Mouse (Mus musculus) spleen, adult 2 months (tissue): ENCODE data around the gene Ntm.

Experiments
- CTCF ChIP-seq: fragments of 200-500 bp; IDR thresholded peaks from 2 replicates; pipeline ENCODE4 v1.5.1; 2011; ENCODE audit warnings: mild to moderate bottlenecking, inconsistent platforms; ENCODE audit not compliant: insufficient read depth, insufficient read length, insufficient replicate concordance; ENCODE audit errors: extremely low read depth
- POLR2A ChIP-seq: fragments of 200-500 bp; IDR thresholded peaks from 2 replicates; pipeline ENCODE4 v1.6.1; 2011; ENCODE audit warnings: low read depth, low read length, inconsistent platforms

- TF ChIP-seq POLR2A: no peak
- no peak for TF ChIP-seq CTCF
Observed at GRCm38 (mm10) chr9:29036466-29036865, 926.5 kb downstream of the Ntm start.
